Mouse (Mus musculus): ENCODE data around the gene Suclg2.

The Suclg2 gene

DNA sequence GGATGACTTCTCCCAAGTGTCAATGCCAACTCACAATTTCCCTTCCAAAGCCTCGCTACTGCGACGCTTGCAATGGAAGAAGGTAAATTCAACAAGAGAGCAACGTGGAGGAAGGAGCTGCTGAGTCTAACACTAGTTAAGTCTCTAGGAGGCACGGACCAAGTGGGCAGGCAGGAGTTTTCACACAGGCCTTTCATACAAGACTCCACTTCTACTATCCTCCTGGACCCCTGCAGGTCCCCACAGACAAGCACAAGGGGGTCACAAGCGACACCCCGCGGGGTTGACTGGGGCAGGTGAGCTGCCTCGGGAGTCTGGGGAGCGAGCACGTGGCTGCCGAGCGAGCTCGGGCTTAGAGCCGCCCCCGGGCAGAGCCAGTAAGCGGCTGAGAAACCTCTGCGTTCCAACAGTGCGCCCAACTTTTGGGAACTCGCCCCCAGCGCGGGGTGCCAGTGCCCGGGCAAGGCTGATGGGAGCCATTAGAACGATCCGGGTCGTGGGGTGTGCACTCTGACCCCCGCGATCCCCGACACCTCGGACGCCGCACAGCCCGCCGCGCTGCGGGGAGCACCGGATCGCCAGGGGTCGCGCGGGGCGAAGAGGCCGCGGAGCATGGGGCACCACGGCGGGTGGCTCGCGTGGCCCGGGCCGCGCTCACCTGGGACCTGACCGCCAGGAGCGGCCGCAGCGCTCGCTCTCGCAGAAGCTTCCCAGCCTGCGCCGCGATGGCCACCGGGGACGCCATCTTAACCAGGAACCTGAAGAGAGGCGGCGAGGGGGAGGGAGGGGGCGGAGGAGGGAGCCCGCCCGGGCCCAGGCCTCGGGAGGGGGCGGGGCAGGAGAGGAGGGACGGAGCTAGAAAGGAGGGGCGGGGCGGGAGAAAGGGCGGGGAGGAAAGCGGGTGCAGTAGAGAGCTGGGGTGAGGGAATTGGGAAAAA, at the start of gene Suclg2:
Gene Suclg2 (minus strand): TSS at position 770 of the 938 bp plus-strand sequence.
- peak; percentile 95 for DNase-seq (ENCODE audit: low spot score)

- peak; percentile 50 for DNase-seq (ENCODE audit: low spot score)
Observed at GRCm38 (mm10) chr6:95766566-95766965, 48.0 kb upstream of the Suclg2 start.

GRCm38 (mm10) chr6:95759558-95760172, 41.1 kb upstream of the Suclg2 start:
- no peak for DNase-seq (ENCODE audit: low spot score)

GRCm38 (mm10) chr6:95742378-95742777, 23.8 kb upstream of the Suclg2 start:
- DNase-seq (ENCODE audit: low spot score): no peak

- DNase-seq (ENCODE audit: low spot score): no peak
Observed at GRCm38 (mm10) chr6:95731570-95732367, 13.2 kb upstream of the Suclg2 start.

DNA sequence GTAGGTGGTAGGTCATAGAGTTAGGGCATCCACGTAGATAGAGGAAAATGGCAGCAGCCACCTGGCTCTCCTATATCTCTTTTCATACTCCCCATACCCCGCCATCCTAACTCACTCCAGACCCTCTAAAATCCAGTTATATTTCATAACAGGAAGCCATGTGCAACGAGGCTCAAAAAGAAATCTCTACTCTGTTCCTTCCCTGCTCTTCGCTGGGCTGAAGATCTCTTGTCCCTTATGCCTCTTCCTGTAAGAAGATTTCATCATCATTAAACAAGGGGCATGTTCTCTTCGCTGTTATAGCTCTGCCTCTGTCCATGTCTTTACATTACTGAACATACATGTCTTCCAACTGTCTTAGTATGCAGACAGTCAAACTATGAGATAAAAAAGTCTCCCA, 10.8 kb upstream of the Suclg2 start:
- no peak for DNase-seq (ENCODE audit: low spot score)

GRCm38 (mm10) chr6:95725281-95725680, 6.7 kb upstream of the Suclg2 start:
- DNase-seq (ENCODE audit: low spot score): no peak

- no peak for DNase-seq (ENCODE audit: low spot score)
Observed at GRCm38 (mm10) chr6:95723361-95723760, 4.8 kb upstream of the Suclg2 start.

DNA sequence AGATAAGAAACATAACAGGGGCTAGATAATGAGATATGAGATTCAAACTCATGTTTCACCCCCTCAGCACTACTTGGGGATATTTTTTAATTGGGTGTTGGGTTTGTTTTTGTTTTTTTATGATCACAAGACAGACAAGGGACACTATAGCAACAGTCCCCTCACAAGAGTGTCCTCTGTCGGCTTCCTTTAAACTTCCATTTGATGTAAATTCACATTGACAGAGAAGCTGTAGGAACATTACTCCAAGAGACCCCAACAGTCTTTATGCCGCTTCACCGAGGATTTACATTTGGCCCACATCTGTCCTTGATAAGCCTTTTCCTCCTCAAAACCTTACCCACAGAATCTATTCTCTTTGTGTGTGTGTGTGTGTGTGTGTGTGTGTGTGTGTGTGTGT, 1.2 kb upstream of the Suclg2 start:
- no peak for DNase-seq (ENCODE audit: low spot score)

DNA sequence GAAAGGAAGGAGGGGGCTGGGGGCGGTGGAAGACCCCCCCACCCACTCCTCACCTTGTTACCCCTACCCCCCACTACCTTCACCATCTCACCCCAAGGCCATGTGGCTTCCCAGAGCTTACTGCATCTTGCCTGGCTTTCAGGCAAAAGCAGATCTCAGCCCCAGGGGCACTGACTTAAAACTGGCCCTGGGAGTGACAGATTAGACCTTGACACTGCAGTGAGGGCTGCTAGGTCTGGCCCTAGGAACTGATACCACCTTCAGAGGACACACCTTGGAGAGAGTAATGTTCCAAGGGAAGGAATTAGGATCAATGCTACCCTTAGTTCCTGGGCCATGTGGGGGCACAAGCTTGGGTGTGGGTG, 351 bp upstream of the Suclg2 start:
- DNase-seq (ENCODE audit: low spot score): no peak

DNA sequence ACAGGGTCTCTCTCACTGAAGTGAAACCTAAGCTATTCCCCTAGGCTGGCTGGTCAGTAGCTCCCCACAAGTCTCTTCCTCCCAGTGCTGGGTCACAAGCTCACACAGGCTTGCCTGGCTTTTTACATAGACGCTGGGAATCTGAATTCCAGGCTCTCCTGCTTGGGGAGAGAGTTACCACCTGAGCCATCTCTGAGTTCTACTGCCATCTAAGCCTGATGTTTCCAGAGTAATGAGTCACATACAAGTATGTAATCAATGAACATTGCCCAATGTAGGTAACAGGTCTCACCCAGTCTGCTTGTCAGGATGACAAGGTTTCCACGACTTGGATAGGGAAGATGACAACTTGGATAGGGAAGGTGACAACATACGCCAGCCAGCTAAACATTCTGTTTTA, 1.5 kb downstream of the Suclg2 start:
- no peak for DNase-seq (ENCODE audit: low spot score)

DNA sequence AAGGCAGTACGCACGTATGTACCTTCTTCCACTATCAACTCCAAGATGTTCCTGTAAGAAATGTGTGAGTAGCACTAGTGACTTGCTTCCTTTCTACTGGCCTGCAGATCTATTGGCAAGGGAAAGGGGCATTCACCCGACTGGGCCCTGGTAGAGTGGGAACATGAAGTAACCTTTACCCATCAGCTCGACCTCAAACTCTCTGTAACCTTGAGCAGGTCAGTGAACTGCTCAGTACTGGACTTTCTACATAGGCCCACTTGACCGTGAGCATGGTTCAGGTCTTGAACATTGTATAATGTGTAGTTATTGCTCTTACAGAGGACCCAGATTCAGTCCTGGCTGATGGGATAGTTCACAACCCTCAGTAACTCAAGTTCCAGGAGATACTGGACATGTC, 2.1 kb downstream of the Suclg2 start:
- no peak for DNase-seq (ENCODE audit: low spot score)

DNA sequence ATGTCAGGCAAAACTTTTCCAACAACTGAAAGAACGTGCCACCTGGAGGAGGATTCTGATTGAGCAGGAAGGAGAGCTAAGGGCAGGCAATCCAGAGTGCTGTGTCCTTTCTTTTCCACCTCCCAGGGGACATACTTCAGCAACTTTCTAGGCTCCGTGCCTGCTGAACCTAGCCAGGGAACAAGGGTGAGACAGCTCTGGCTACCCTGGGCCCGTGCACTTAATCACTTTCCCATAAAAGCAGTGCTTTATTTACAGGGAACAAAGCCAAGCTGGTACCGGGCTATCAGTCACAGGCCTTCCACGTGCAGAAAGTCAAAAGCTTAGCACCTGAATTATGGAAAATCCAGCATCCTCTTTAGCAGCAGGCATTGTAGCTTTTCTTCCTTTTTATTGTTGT, 5.4 kb downstream of the Suclg2 start:
- no peak for DNase-seq (ENCODE audit: low spot score)

DNA sequence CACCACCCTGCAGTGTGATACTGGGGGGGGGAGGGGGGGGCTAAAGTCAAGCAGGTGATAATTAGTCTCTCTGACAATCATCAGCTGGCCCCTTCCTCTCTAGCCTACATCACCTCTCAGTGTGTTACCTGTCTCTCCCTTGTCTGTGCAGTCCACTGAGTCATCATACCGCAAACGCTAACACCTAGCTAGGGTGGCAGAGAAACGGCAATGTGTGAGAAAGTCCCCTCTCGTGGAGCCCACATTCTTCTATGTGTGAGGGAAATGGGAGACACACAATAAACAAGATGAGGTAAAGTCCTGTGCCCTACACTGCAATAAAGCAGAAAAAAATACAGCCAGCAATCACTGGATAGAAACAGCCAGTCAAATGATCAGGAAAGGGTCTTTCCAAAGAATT, 6.5 kb downstream of the Suclg2 start:
- DNase-seq (ENCODE audit: low spot score): no peak

DNA sequence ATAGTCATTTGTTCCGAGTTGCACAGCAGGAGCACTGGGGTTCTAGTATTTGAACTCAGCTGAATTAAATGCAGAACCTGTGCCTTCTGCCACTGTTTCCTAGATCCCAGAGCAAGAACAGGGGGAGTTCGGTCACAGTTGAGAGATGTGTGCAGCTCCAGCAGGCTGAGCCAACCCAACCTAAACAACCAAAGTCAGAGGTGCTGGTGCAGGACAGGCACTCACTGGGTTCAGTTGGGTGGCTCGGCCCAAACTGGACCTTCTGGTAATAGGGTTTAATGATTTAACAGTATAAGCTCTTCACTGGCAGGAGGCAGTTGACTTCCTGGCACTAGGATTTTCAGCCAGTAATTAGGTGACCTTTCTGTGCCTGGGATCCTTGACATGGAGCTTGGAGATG, 6.9 kb downstream of the Suclg2 start:
- no peak for DNase-seq (ENCODE audit: low spot score)

DNA sequence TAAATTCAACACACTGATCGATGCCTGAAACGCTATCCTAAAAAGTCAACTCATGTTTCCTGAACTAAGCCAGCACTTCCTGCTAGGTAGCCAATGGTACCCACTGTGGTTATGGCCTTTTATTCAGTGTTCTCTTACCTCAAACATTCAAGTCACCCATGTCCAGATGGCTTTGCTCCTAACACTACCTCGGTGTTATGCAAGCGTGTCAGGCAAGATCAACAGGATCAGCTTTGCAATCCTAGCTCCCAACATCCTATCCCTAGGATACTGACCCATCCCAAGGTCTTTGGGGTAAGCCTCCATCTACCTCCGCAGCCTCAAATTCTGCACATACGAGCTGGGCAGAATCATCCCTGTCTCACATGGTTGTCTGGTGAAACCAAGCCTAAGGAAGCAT, 7.7 kb downstream of the Suclg2 start:
- DNase-seq (ENCODE audit: low spot score): no peak

- DNase-seq (ENCODE audit: low spot score): no peak
Observed at GRCm38 (mm10) chr6:95709531-95709930, 9.1 kb downstream of the Suclg2 start.

DNA sequence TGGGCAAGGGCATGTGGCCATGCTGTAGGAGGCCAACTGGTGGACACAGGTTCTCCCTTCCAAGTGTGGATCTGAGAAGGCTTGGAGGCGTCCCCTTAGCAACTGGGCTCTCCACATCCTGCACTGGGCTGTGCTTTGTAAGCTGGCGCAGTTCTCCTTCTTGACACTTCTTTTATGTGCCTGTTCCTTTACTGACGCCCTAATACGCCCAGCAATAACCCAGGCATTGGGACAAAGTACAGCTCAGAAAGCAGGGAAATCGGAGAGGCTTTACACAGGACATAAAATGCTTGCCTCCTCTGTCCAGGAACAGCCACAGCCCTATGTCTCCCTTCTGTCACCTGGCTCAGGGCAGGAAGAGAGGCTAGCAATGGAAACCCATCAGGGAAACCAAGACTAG, 9.5 kb downstream of the Suclg2 start:
- DNase-seq (ENCODE audit: low spot score): no peak

- DNase-seq (ENCODE audit: low spot score): no peak
Observed at GRCm38 (mm10) chr6:95704626-95705025, 14.0 kb downstream of the Suclg2 start.

- no peak for DNase-seq (ENCODE audit: low spot score)
Observed at GRCm38 (mm10) chr6:95702200-95702599, 16.4 kb downstream of the Suclg2 start.

- DNase-seq (ENCODE audit: low spot score): no peak
Observed at GRCm38 (mm10) chr6:95701786-95702185, 16.8 kb downstream of the Suclg2 start.

GRCm38 (mm10) chr6:95700981-95701610, 17.5 kb downstream of the Suclg2 start:
- no peak for DNase-seq (ENCODE audit: low spot score)
